22 mouse cellular contexts compared by ENCODE assay signal in genomic region chr15:67228633-67229032, GRCm38 (mm10).
DNase-seq lines count a peak whose midpoint lies in the region; ATAC-seq and TF ChIP-seq lines count a peak whose summit lies in the region.
"Had no signal": no experiment of that assay in that cellular context is flagged by ENCODE, and none has a peak within 500 bp of the region (broad histone marks: within the 10 kb centered on the region; RNA-seq: fewer than 3 reads in every experiment).

No protein-coding gene starts in this region.

- no peaks in the 10 kb centered on the region for H3K36me3 ChIP-seq in forebrain, embryonic 14.5 days (ENCODE audit: control insufficient read depth, insufficient read depth, low read length)
- H3K36me3 ChIP-seq in forebrain, postnatal 0 days (ENCODE audit: insufficient read depth), result no peaks in the 10 kb centered on the region
- H3K36me3 ChIP-seq in lung, embryonic 15.5 days, result no peaks in the 10 kb centered on the region
- H3K36me3 ChIP-seq in myocyte (ENCODE audit: control insufficient read depth, insufficient read depth), result no peaks in the 10 kb centered on the region
- H3K36me3 ChIP-seq: embryonic facial prominence, embryonic 13.5 days; embryonic facial prominence, embryonic 15.5 days; forebrain, embryonic 10.5 days; forebrain, embryonic 12.5 days; forebrain, embryonic 15.5 days; G1E had no signal

- no peak for TF ChIP-seq CTCF in forebrain, postnatal 0 days (IDR thresholded peaks at IDR 0.05; ENCODE audit: low read depth)
- no peak for TF ChIP-seq CTCF in lung, adult 2 months (IDR thresholded peaks at IDR 0.05; ENCODE audit: insufficient read depth, low read length)

- no peak for TF ChIP-seq POLR2A in lung, adult 2 months (IDR thresholded peaks at IDR 0.05; ENCODE audit: borderline replicate concordance, extremely low read depth, low read depth, low read length)
- no peak for TF ChIP-seq POLR2A in myocyte (IDR thresholded peaks at IDR 0.05; ENCODE audit: insufficient read length, low read depth)

- DNase-seq in forebrain, embryonic 14.5 days (ENCODE audit: low spot score), result peak; percentile 9
- DNase-seq in forebrain, postnatal 0 days, result no peak
- DNase-seq in lung, adult 2 months, result no peak
- DNase-seq: B cell, adult 2 months; cerebellum, adult 11 months; cerebellum, adult 18-20 months; cerebellum, adult 8-10 months; cerebellum, adult 9-11 months; cerebellum, postnatal 14 days; cerebellum, postnatal 36 days had no signal

- H3K4me3 ChIP-seq in forebrain, embryonic 14.5 days (ENCODE audit: low read depth, low read length), result no peak overlapping the region
- no peak overlapping the region for H3K4me3 ChIP-seq in forebrain, postnatal 0 days (ENCODE audit: low read depth, low read length)
- H3K4me3 ChIP-seq in lung, embryonic 15.5 days, result no peak overlapping the region
- no peak overlapping the region for H3K4me3 ChIP-seq in lung, adult 2 months (replicated peaks; ENCODE audit: extremely low read depth, low read depth, low read length)
- no peak overlapping the region for H3K4me3 ChIP-seq in myocyte
- H3K4me3 ChIP-seq: embryonic facial prominence, embryonic 13.5 days; embryonic facial prominence, embryonic 15.5 days; erythroblast, embryonic 14.5 days; forebrain, embryonic 10.5 days; forebrain, embryonic 12.5 days; forebrain, embryonic 15.5 days had no signal

- H3K4me1 ChIP-seq in forebrain, embryonic 14.5 days (ENCODE audit: control insufficient read depth, insufficient read depth, low read length), result no peaks in the 10 kb centered on the region
- peaks cover 4% of the 10 kb centered on the region; the same call in 1 of the 2 replicates for H3K4me1 ChIP-seq in forebrain, postnatal 0 days (ENCODE audit: insufficient read depth)
- H3K4me1 ChIP-seq in lung, embryonic 15.5 days, result peaks cover 22% of the 10 kb centered on the region; the same call in 1 of the 2 replicates
- no peaks in the 10 kb centered on the region; the same call in 1 of the 2 replicates for H3K4me1 ChIP-seq in lung, adult 2 months (ENCODE audit: control insufficient read depth, insufficient read depth, low read length)
- H3K4me1 ChIP-seq: forebrain, embryonic 12.5 days had no signal

- ATAC-seq in forebrain, embryonic 14.5 days, result no peak
- no peak for ATAC-seq in forebrain, postnatal 0 days
- ATAC-seq in lung, embryonic 15.5 days (ENCODE audit: borderline replicate concordance, extremely low read depth, low FRiP score, low TSS enrichment), result peak; percentile 86; the same call in 1 of the 2 replicates
- ATAC-seq: activated CD4-positive, CD25-positive, alpha-beta regulatory T cell, adult 4 months; CD4-positive, CD25-positive, alpha-beta regulatory T cell, adult 4 months had no signal

- H3K79me2 ChIP-seq in myocyte (ENCODE audit: control insufficient read depth, insufficient read depth), result no peaks in the 10 kb centered on the region

- no peak overlapping the region for H3K27ac ChIP-seq in forebrain, embryonic 14.5 days (ENCODE audit: low read depth, low read length)
- no peak overlapping the region for H3K27ac ChIP-seq in forebrain, postnatal 0 days (ENCODE audit: low read depth, low read length)
- peak overlapping the region; percentile 33; the same call in 1 of the 2 replicates for H3K27ac ChIP-seq in lung, embryonic 15.5 days
- H3K27ac ChIP-seq: embryonic facial prominence, embryonic 13.5 days; forebrain, embryonic 10.5 days; forebrain, embryonic 12.5 days had no signal

- no peak overlapping the region for H3ac ChIP-seq in myocyte (ENCODE audit: control insufficient read depth, insufficient read length)

- no peak overlapping the region for H3K4me2 ChIP-seq in forebrain, embryonic 14.5 days (ENCODE audit: low read length)
- no peak overlapping the region for H3K4me2 ChIP-seq in forebrain, postnatal 0 days (ENCODE audit: low read depth)
- H3K4me2 ChIP-seq in lung, embryonic 15.5 days, result no peak overlapping the region
- H3K4me2 ChIP-seq in myocyte (ENCODE audit: low read depth), result peak overlapping the region; percentile 12
- H3K4me2 ChIP-seq: embryonic facial prominence, embryonic 13.5 days; embryonic facial prominence, embryonic 15.5 days; forebrain, embryonic 12.5 days; forebrain, embryonic 15.5 days had no signal

- no peaks in the 10 kb centered on the region for H3K27me3 ChIP-seq in forebrain, embryonic 14.5 days (replicated peaks; ENCODE audit: control insufficient read depth, insufficient read depth, low read length)
- H3K27me3 ChIP-seq in forebrain, postnatal 0 days (ENCODE audit: insufficient read depth, low read length), result no peaks in the 10 kb centered on the region
- H3K27me3 ChIP-seq in lung, embryonic 15.5 days, result no peaks in the 10 kb centered on the region
- H3K27me3 ChIP-seq in myocyte (ENCODE audit: control insufficient read depth, insufficient read depth, insufficient read length), result no peaks in the 10 kb centered on the region
- H3K27me3 ChIP-seq: embryonic facial prominence, embryonic 13.5 days; embryonic facial prominence, embryonic 15.5 days; forebrain, embryonic 12.5 days; forebrain, embryonic 15.5 days; Patski had no signal

- no peaks in the 10 kb centered on the region for H3K9me3 ChIP-seq in forebrain, embryonic 14.5 days (replicated peaks; ENCODE audit: control insufficient read depth, low read length)
- no peaks in the 10 kb centered on the region for H3K9me3 ChIP-seq in forebrain, postnatal 0 days (ENCODE audit: low read length)
- H3K9me3 ChIP-seq in lung, embryonic 15.5 days, result no peaks in the 10 kb centered on the region
- H3K9me3 ChIP-seq: embryonic facial prominence, embryonic 13.5 days; embryonic facial prominence, embryonic 15.5 days; forebrain, embryonic 10.5 days; forebrain, embryonic 12.5 days; forebrain, embryonic 15.5 days; G1E had no signal

- no peak overlapping the region for H3K9ac ChIP-seq in forebrain, embryonic 14.5 days (ENCODE audit: low read length)
- H3K9ac ChIP-seq in forebrain, postnatal 0 days, result no peak overlapping the region
- no peak overlapping the region for H3K9ac ChIP-seq in lung, embryonic 15.5 days
- H3K9ac ChIP-seq: embryonic facial prominence, embryonic 13.5 days; embryonic facial prominence, embryonic 15.5 days; forebrain, embryonic 12.5 days; forebrain, embryonic 15.5 days had no signal

- 84% methylated on average over 2 of the region's 2 CpGs for WGBS in forebrain, embryonic 14.5 days
- 84% methylated on average over 2 of the region's 2 CpGs for WGBS in forebrain, postnatal 0 days
- WGBS in lung, embryonic 15.5 days, result 55% methylated on average over 2 of the region's 2 CpGs
- 88% methylated on average over 2 of the region's 2 CpGs for WGBS in lung, adult 2 months

TF ChIP-seq in myocyte, 11 proteins besides CTCF, POLR2A, EP300 and RAD21:
- TF ChIP-seq CEBPB (IDR thresholded peaks at IDR 0.05; ENCODE audit: insufficient read depth, poor library complexity, severe bottlenecking), result no peak
